Mouse (Mus musculus) forebrain, postnatal 0 days (tissue): ENCODE measurements at regions not wholly inside any gene's neighbourhood (a gene's known extent, or its start where the extent isn't known, plus 50 kb on each side); places are given as distances from the start of the nearest gene placed in this dataset.

Experiments used
- ATAC-seq: fragments of 200-750 bp; cut with Nextera tagmentation; 2 replicates; pipeline ENCODE4 v1.8.0; 2017; ENCODE audit warnings: mild to moderate bottlenecking, moderate library complexity
- DNase-seq: peaks from one replicate; pipeline ENCODE4 v3.0.0-alpha.2; 2015
- H3K27ac ChIP-seq: fragments of 300-500 bp; sonication (generic); 2 replicates; pipeline ENCODE4 v1.5.1; 2014; ENCODE audit warnings: low read depth, mild to moderate bottlenecking, antibody characterized with exemption, low read length, moderate library complexity, mixed read lengths
- H3K27me3 ChIP-seq: fragments of 300-500 bp; sonication (generic); 2 replicates; pipeline ENCODE4 v1.6.1; 2014; ENCODE audit warnings: mild to moderate bottlenecking, low read length, mixed read lengths; ENCODE audit not compliant: insufficient read depth
- H3K36me3 ChIP-seq: fragments of 300-500 bp; sonication (generic); 2 replicates; pipeline ENCODE4 v1.6.1; 2014; ENCODE audit warnings: mild to moderate bottlenecking, moderate library complexity; ENCODE audit not compliant: insufficient read depth
- H3K4me1 ChIP-seq: fragments of 300-500 bp; sonication (generic); 2 replicates; pipeline ENCODE4 v1.6.1; 2014; ENCODE audit warnings: antibody characterized with exemption; ENCODE audit not compliant: insufficient read depth
- H3K4me2 ChIP-seq: fragments of 300-500 bp; sonication (generic); 2 replicates; pipeline ENCODE4 v1.6.1; 2014; ENCODE audit warnings: low read depth, mild to moderate bottlenecking, moderate library complexity
- H3K4me3 ChIP-seq: fragments of 300-500 bp; sonication (generic); 2 replicates; pipeline ENCODE4 v1.5.1; 2014; ENCODE audit warnings: low read depth, low read length, mixed read lengths
- H3K9ac ChIP-seq: fragments of 300-500 bp; sonication (generic); 2 replicates; pipeline ENCODE4 v1.6.1; 2014; ENCODE audit warnings: mild to moderate bottlenecking
- H3K9me3 ChIP-seq: fragments of 300-500 bp; sonication (generic); 2 replicates; pipeline ENCODE4 v1.6.1; 2016; ENCODE audit warnings: low read length
- CTCF ChIP-seq: sonication (generic); IDR thresholded peaks from 2 replicates; pipeline ENCODE4 v1.5.1; 2016; ENCODE audit warnings: antibody characterized with exemption, control low read depth, low read depth
- WGBS: fragments of 180-500 bp; shearing (Covaris S2); extraction: QIAGEN DNeasy Blood & Tissue Kit; methylation state at CpG from one replicate; pipeline ENCODE4 v1.1.7; 2014; 5-methylcytosine and 5-hydroxymethylcytosine counted together

DNA sequence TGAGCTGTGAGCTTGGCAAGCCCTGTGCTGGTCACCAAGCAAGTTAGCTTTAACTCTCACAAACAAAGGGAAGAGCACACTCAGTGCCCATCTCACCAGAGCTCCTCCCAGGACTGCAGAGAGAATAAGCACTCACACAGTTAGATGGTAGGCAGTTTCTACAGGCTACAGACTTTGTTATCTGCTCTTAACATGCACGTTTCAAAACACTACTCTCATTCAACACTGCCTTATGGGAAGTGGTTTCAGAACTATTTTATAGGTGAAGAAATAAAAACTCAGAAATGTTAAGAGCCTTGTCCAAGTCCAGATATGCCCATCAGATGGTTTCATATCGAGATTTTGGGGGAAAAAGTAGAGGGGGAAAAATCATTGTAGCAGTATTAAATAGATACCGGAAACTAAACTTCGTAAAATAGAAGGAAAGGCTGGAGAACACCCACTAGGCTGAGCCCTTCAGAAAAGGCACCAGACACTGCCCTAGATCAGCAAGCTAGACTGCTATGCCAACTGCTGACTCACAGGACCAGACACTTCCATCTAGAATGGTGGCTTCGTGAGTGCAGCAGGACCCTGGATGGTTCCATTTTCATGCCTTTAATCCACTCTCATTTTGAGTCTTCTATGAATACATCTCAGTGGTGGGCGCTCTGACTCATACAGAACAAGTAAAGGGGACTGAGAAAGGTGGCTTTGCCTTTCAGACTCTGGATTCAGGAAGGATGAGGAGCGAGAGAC is 51.3 kb upstream of the Serbp1 start:
- no peaks in the 10 kb centered on the region for H3K9me3 ChIP-seq
- H3K4me3 ChIP-seq, result no peak overlapping the region
- no peak overlapping the region for H3K9ac ChIP-seq
- H3K27me3 ChIP-seq, result no peaks in the 10 kb centered on the region
- DNase-seq (no peak), ATAC-seq (no peak)
- no peak overlapping the region for H3K4me2 ChIP-seq
- WGBS, result 86% methylated on average over 7 of the region's 7 CpGs
- H3K36me3 ChIP-seq, result no peaks in the 10 kb centered on the region
- H3K4me1 ChIP-seq, result no peaks in the 10 kb centered on the region
- no peak overlapping the region for H3K27ac ChIP-seq
- TF ChIP-seq CTCF, result no peak

DNA sequence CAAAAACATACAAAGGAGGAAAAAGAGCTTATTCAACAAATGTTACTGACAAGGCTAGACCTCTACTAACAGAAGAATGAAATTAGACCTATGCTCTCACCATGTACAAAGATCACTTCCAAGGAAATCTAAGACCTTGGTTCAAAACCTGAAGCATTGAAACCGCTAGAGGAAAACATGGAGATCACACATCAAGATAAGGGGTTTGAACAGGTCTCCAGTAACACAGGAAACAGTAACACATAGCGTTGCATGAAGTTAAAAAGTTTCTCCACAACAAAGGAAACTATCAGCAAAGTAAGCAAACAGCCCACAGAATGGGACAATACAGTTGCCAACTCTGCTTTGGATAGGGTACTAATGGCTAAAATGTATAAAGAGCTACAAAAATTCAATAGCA is 53.3 kb upstream of the Serbp1 start:
- no peaks in the 10 kb centered on the region for H3K27me3 ChIP-seq
- no peaks in the 10 kb centered on the region for H3K4me1 ChIP-seq
- no peaks in the 10 kb centered on the region for H3K9me3 ChIP-seq
- TF ChIP-seq CTCF, result no peak
- 84% methylated on average over 2 of the region's 2 CpGs for WGBS
- no peak overlapping the region for H3K4me2 ChIP-seq
- H3K27ac ChIP-seq, result no peak overlapping the region
- ATAC-seq (no peak), DNase-seq (no peak)
- H3K4me3 ChIP-seq, result no peak overlapping the region
- H3K36me3 ChIP-seq, result no peaks in the 10 kb centered on the region
- H3K9ac ChIP-seq, result no peak overlapping the region

DNA sequence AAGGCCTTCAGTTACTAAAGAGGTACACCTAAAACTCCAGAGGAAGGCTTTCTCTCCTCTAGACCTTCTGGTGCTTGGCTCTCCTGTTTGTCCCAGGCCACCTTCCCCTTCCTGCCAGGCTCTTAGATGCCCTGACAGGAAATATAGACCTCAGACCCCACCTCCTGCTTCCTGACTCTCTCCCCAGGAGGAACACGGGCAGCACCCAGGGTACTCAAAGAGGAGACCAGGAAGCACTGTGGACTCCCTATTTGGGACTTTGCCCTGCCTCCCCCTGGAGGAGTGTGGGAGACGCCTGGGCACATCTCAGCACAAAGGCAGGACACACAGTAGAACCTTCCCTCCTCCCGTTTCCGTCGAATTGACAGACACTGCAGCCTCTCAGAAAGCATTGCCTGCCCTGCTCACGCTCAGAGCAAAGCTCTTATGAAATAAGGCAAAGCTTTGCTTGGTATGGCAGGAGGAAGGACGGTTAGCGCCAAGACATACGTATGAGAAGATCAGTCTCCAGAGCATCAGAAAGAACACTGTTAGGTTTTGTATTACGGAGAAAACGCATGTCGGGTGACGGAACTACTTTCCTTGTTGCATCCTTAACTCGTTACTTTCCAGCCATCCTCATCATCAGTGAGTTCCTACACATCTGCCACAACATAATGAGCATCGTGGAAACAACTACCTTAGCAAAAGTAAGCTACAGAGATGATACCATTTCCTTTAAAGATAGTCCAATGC is 54.3 kb upstream of the Serbp1 start:
- 81% methylated on average over 15 of the region's 15 CpGs for WGBS
- no peak overlapping the region for H3K4me3 ChIP-seq
- no peaks in the 10 kb centered on the region for H3K4me1 ChIP-seq
- no peak overlapping the region for H3K27ac ChIP-seq
- H3K36me3 ChIP-seq, result no peaks in the 10 kb centered on the region
- H3K9me3 ChIP-seq, result no peaks in the 10 kb centered on the region
- no peaks in the 10 kb centered on the region for H3K27me3 ChIP-seq
- ATAC-seq, result no peak
- no peak overlapping the region for H3K4me2 ChIP-seq
- no peak for DNase-seq
- TF ChIP-seq CTCF, result no peak
- H3K9ac ChIP-seq, result no peak overlapping the region

DNA sequence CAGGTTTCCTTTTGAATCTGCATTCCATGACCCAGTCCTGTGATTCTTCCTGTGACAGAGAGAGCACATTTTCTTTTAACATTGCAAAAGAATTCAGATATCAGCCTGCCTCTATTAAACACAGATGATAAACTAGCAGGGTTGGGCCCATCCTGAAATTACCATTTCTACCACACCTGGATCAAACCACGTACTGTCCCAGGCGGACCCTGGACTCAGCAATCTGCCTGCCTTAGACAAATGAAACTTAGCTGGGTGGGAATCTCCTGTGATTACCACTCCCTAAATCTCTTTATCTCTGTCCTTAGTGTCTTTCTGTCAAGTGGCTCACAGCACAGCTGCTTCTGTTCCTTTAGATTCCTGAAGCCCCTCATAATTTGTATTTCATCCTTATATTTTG is 55.5 kb upstream of the Serbp1 start:
- Histone ChIP-seq H3K9ac (no peak overlapping the region), H3K9me3 (no peaks in the 10 kb centered on the region), H3K27me3 (no peaks in the 10 kb centered on the region), H3K4me3 (no peak overlapping the region), H3K4me1 (no peaks in the 10 kb centered on the region), H3K27ac (no peak overlapping the region), H3K4me2 (no peak overlapping the region), H3K36me3 (no peaks in the 10 kb centered on the region)
- WGBS, result 91% methylated on average over 2 of the region's 2 CpGs
- DNase-seq (no peak), ATAC-seq (no peak)
- no peak for TF ChIP-seq CTCF

DNA sequence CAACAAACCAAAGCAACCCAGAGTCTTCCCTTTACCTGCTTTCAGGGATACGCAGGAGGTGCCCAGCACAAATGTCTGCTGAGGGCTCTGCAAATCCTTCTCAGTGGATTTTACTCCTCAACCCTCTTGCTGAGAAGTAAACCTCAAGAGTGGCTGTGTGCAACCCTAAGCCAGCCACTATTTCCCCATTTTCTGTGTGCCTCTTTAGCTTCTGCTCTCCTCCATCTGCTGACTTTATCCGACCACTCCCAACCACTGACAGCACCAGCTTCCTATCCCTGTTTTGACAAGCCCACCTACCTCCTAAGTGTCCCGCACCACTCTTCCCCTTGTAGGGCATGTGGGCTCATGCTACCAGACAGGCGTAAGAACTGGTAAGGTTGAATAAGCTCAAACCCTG is 56.5 kb upstream of the Serbp1 start:
- 94% methylated on average over 4 of the region's 4 CpGs for WGBS
- no peak for TF ChIP-seq CTCF
- Histone ChIP-seq H3K27me3 (no peaks in the 10 kb centered on the region), H3K36me3 (no peaks in the 10 kb centered on the region), H3K9me3 (no peaks in the 10 kb centered on the region), H3K4me2 (no peak overlapping the region), H3K27ac (no peak overlapping the region), H3K9ac (no peak overlapping the region), H3K4me3 (no peak overlapping the region), H3K4me1 (no peaks in the 10 kb centered on the region)
- no peak for ATAC-seq
- no peak for DNase-seq

DNA sequence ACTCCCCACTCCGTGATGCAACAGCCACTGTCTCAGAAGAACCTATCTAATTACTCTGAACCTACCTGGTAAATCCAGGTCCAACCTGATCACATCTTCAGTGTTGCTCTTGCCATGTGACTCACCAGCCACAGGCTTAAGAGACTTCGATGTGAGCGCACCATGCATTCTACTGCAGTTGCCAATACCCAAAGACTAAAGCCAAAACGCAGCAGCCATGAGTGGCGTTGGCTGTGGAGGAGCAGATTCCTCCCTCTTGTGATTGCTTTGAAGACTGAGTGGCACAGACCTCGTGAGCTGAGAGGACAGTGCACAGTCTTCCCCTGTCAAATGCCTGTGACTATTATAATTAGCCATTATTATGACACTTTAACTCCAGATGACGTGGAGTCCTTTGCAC is 58.6 kb upstream of the Serbp1 start:
- Histone ChIP-seq H3K9ac (no peak overlapping the region), H3K4me1 (no peaks in the 10 kb centered on the region), H3K4me3 (no peak overlapping the region), H3K9me3 (no peaks in the 10 kb centered on the region), H3K27ac (no peak overlapping the region), H3K27me3 (no peaks in the 10 kb centered on the region), H3K4me2 (no peak overlapping the region), H3K36me3 (no peaks in the 10 kb centered on the region)
- DNase-seq (no peak), ATAC-seq (no peak)
- 77% methylated on average over 7 of the region's 7 CpGs for WGBS
- no peak for TF ChIP-seq CTCF

DNA sequence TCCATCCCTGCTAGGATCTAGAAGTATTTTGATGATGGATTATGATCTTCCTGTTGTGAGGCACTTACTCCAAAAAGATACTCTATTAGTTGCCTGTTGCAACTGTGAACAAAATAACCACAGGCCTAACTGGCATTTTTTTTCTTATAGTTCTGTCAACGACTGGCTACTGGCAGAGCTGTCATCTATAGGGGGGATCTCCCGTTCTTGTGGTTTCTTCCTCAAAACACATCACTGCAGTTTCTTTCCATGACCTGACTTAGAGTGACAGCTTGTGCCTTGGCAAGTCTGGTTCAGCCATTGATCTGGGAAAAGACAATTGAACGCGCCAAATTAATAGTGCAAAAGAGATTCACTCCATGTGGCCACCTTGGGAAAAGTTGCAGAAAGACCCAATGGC is 59.4 kb upstream of the Serbp1 start:
- no peak for DNase-seq
- H3K27me3 ChIP-seq, result no peaks in the 10 kb centered on the region
- no peaks in the 10 kb centered on the region for H3K4me1 ChIP-seq
- no peak overlapping the region for H3K4me3 ChIP-seq
- no peak for ATAC-seq
- no peak overlapping the region for H3K9ac ChIP-seq
- no peaks in the 10 kb centered on the region for H3K9me3 ChIP-seq
- 78% methylated on average over 4 of the region's 4 CpGs for WGBS
- H3K4me2 ChIP-seq, result no peak overlapping the region
- no peak overlapping the region for H3K27ac ChIP-seq
- no peaks in the 10 kb centered on the region for H3K36me3 ChIP-seq
- no peak for TF ChIP-seq CTCF
